Mouse (Mus musculus): ENCODE data around the gene Oprl1. TPM values are rescaled to one million over a fixed set of nuclear protein-coding genes. Genes with fewer than 3 reads are reported as not detected.

The Oprl1 gene
- 26.4 and 34.4 TPM in 2 replicates for polyA plus RNA-seq (2012; rRNA removed)

DNA sequence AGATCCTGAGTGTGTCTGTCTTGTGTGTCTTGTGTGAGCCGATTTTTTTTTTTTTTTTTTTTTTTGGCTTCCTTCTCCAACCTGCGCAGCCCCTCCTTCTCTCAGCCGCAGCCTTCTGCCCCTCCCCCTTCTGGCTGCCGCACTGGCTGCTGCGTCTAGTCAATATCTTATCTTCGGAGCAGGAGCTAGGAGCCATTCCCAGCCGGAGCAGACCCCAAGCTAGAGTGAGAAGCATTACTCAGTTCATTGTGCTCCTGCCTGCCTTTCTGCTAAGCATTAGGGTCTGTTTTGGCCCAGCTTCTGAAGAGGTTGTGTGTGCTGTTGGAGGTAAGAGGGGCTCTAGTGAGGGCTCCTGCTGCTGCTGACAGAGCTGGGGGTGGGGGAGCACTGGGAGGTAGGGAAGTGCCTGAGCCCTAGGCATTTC lies at the start of gene Oprl1:
Gene Oprl1 (plus strand): TSS at position 114 of the 424 bp plus-strand sequence.
- peak in 1 of 2 experiments; percentile 79 for DNase-seq (ENCODE audit: extremely low spot score in 1 of 2, low spot score in 1 of 2)

DNA sequence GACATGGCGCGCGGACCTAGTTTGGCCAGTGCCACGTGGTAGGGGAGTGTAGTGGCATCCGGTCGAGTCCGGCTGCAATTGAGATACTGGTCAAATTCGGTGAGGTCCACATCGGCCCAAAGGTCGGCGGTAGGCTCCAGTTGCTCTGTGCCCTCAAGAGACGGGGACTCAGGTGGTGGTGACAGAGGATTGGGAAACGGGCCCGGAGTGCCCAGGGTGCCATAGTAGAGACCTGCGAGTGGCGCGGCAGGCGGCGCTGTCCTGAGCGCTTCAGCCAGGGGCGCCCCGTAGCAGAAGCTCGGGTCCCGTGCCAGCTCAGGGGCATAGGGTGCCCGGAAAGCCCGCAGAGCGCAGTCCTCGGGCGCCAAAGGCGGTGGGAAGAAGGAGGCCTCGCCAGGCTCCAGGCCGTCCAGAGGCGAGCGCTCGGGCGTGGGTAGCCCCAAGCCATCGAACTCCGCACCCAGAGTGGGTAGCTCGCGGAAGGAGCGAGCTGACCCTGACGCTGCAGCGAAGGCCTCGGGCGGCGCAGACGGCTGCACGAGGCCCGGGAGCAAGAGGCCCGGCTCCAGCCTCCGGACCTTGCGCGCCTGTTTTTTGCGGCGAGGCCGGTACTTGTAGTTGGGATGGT lies 44.4 kb upstream of the Oprl1 start:
- DNase-seq (ENCODE audit: extremely low spot score in 1 of 2, low spot score in 1 of 2): no peak

DNA sequence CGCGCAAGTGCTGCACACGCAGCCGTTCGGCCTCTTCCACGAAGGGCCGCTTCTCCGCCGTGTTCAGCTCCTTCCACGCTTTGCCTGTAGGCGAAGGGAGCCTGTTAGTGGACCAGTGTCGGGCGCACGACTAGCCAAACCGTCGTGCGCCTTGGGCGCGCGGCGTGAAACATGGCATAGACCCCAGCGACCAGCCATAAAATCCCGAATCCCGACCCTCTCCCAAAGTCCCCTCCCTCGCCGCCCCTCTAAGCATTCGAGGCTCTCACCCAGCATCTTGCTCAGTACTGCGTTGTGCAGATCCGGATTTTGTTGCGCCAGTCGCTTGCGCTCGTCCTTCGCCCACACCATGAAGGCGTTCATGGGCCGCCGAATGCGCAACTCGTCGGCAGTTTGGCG lies 43.9 kb upstream of the Oprl1 start:
- no peak for DNase-seq (ENCODE audit: extremely low spot score in 1 of 2, low spot score in 1 of 2)

DNA sequence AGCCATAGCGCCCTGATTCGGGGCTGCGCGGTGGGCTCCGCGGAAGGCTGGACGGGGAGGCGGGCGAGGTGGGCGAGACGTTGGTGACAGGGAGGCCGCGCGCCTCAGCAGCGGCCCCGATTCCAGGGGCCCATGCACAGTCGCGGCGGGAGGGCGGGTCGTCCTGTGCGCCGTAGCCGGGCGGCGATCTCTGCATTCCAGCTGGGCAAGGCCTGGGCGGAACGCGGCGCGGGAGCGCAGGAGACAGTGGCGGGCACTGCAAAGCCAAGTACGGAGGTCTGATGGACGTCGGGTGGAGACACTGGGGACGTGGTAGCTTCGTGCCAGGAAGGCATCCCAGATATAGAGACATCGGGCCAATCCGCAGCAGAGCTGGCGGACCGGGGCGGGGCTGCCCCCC lies 43.5 kb upstream of the Oprl1 start, which contains the start of gene Sox18:
Gene Sox18 (minus strand): TSS at position 315 of the 400 bp plus-strand sequence.
- DNase-seq (ENCODE audit: extremely low spot score in 1 of 2, low spot score in 1 of 2): no peak

DNA sequence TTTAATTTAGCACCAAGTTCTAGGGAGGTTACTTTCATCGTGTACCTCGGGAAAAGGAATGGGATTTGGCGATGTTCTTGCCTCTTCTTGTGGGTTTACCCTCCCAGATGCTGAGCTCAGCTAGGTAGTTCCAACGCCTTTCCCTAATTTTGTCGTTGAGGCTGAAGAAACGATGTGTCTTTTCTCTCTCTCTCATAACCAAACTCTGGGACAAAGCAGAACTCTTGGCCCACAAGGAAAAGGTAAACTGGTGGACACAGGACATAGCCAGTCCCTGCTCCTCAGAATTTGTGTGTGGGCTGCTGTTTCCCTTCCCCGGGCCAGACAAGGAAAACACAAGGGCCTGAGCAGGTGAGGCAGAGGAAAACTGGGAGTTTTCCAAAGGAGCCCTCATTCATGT lies 42.8 kb upstream of the Oprl1 start:
- no peak for DNase-seq (ENCODE audit: extremely low spot score in 1 of 2, low spot score in 1 of 2)

DNA sequence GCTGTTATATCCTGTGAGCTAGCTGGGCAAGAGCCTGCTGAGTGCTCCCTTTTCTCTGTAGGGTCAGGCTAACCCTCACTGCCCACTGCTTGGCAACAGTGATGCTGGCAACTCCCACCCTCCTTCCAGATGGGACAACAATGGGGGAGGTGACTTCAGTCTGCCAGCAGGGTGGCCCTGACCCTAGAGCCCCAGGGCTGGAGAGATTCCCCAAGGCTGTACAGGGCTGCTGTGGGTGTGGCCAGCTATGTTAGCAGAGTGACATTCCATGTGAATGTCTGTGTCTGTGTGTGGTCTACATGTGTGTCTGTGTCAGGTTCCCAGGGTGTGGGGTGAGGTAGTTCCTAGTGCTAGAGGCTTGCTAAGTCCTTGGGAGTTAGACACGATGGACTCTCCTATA lies 41.3 kb upstream of the Oprl1 start:
- no peak for DNase-seq (ENCODE audit: extremely low spot score in 1 of 2, low spot score in 1 of 2)

DNA sequence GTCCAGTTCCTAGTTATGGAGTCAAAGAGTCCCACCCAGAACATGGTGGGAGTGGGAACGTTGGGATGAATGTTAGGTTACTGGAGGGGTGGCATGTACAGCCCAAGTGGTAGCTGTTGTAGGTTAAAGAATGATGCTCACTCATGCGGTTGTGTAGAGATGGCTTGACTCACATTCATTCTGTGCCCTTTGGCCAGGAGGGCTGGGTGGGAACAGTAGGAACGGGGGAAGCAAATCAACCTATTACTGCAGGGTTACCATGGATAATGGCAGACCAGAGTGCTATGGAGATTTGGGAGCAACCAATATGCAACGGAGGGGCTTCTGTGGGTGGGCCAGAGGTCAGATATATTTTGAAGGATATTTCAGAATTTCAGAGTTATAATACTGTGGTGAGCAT lies 39.9 kb upstream of the Oprl1 start:
- DNase-seq (ENCODE audit: extremely low spot score in 1 of 2, low spot score in 1 of 2): no peak

DNA sequence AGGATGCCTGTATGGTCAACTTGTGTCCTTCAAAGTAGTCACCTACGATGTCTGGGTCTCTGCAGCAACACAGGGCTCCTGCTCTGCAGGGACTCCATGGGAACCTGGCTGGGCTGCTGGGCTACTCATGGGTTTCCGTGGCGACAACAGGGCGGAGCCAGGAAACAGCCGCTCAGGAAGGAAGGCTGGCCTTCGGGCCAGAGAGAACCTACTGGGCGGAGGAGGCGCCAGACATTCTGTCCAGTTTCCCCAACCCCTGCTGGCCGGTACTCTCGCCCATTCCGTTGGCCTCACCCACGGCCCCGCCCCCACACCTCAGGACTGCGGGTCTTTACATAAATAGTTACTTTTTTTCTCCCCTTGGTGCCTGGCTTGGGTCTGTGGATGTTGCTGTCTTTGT lies 39.4 kb upstream of the Oprl1 start:
- no peak for DNase-seq (ENCODE audit: extremely low spot score in 1 of 2, low spot score in 1 of 2)

DNA sequence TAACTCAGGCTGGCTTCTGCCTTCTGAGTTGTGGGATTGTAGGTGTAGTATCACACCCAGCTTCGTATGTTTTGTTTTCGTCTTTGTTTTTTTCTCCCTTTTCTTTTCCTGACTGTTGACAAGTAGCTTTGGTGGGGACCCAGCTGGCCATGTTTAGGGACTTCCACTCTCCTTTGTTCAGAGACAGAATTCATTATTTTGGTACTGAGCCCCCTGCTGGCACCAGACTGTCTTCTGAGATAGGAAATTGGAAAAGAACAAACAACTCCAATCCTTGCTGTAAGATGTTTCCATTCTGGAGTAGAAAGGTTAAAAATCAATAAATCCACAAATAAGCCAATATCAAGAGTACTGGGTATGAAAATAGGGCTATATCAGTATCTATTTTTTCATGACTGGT lies 38.4 kb upstream of the Oprl1 start:
- no peak for DNase-seq (ENCODE audit: extremely low spot score in 1 of 2, low spot score in 1 of 2)

DNA sequence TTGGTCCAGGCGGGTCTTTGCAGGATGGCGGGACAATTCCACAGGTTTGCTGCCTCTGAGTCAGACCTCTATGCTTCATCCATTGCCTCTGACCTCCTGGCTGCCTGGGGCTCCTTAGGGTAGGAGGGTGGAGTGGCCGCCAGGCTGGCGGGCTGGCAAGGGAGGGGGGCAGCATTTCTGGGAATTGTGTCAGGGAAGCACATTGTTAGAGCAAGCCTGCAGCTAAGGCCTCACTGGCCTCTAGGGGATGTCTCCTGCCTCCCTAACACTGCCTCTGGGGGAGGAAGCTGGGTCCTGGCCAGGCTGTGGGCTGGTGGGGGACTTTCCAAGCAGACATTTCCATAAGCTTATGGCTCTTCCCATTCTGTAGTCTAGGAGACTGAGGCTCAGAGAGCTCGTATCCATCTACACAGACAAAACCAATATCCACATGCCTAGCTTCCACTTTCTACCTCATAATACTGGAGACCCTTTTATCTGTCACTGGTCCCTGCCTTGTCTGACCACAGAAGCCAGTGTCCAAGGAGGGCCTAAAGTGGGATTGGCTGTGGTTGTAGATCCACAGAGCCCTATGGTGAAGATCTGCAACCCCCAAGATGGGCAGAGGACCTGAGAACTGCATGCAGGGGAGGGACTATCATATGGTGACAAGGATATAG lies 37.6 kb upstream of the Oprl1 start:
- DNase-seq (ENCODE audit: extremely low spot score in 1 of 2, low spot score in 1 of 2): no peak

DNA sequence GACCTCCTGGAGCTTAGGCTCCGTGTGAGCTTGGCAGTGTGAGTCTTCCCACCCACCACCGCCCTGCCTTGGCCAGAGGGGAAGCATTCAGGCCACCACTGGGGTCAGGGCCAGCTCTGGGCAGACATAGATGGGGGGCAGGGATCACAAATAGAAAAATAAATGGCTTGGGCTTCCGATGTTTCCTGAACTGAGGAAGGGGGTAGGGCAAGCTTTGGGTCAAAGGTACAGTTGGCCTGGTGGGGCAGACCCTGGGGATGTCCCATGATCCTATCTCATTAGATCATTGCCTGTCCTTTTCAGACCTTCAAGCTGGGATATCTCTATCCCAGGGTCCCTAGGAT lies 37.1 kb upstream of the Oprl1 start:
- DNase-seq (ENCODE audit: extremely low spot score in 1 of 2, low spot score in 1 of 2): no peak

DNA sequence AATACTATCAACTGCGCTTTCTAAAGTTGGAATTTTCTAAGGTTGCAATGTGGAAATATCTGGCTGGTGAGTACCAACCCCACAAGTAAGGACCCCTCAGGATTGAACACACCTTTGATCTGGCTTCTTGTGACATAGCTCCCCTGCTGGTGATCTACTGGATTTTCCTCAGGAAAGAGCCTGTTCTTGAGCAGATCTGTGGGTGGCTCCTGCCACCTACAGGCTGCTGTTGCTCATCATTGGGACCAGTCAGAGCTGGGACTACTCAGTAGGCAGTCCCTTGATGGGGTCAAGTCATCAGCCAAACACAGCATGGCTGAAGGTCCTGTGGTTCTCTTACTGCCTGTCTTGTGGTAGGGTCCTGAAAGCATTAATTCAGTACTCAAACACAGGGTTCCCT lies 36.0 kb upstream of the Oprl1 start:
- peak; percentile 69 to 87 for DNase-seq (ENCODE audit: extremely low spot score in 1 of 2, low spot score in 1 of 2)

DNA sequence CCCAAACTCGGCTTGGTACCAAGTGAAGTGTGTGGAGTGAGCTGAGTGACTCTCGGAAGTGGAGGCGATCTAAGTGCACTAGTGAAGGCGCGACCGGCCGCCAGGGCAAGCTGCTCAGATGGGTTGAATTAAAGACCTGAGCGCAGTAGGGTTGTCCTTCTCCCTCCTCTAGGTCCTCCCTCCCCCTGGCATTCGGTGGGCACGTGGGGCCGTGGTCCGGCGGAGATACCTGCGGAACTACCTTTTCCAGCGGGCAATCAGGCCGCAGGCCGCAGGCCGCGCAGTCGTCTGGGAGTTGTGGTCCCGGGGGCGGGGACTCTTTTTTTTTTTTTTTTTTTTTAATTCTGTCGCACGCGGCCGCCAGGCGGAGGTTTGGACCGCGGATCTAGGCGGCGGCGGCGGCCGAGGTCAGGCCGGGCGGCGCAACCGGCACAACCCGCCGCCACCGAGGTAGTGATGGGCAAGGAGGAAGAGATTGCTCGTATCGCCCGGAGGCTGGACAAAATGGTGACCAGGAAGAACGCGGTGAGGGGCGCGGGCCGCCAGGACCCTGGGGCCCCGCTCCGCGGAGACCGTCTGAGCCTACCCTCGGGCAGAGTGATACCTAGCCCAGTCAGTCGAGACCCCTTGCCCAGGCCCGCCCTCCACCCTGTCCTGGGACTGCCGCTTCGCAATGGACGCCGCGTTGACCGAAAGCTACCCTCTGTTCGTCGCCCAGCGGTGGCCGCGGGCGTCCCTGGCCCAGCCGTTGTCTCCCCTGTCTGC lies 34.7 kb upstream of the Oprl1 start, which contains the start of gene Tcea2:
Gene Tcea2 (plus strand): TSS at position 360 of the 765 bp plus-strand sequence.
- DNase-seq (ENCODE audit: extremely low spot score in 1 of 2, low spot score in 1 of 2): peak in 1 of 2 experiments; percentile 73

DNA sequence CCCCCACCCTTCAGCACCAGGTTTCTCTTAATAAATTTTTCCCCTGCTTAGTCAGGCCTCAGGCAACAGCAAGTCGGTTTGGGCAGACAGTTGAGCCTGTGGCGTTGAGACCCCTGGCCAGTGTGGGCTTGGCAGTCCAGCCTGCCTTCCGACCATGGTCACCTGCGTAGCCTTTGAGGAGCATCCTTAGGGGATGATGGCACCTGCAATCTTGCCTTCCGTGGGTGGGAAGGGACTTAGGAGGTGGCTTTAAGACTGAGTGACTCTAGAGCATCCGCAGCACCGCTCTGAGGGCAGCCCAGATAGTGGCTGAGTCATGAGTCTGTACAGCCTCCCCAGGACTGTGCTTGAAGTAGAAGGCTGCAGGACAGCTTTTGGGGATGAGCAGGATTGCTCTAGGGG lies 34.1 kb upstream of the Oprl1 start:
- no peak for DNase-seq (ENCODE audit: extremely low spot score in 1 of 2, low spot score in 1 of 2)

DNA sequence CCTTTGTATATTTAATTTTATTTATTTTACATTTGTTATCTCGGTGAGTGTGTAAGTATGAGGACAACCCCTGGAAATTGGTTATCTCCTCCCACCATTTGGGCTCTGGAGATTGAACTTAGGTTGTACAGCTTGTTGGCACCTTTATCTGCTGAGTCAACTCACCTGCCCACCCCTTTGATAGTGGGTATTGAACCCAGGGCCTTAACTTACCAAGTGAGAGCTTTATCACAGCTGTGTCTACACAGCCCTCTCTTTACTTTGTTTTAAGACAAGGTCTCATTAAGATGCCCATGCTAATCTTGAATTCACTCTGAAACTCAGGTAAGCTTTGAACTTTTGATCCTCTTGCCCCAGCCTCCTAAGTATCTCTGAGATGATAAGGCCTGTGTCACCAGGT lies 32.8 kb upstream of the Oprl1 start:
- DNase-seq (ENCODE audit: extremely low spot score in 1 of 2, low spot score in 1 of 2): no peak

DNA sequence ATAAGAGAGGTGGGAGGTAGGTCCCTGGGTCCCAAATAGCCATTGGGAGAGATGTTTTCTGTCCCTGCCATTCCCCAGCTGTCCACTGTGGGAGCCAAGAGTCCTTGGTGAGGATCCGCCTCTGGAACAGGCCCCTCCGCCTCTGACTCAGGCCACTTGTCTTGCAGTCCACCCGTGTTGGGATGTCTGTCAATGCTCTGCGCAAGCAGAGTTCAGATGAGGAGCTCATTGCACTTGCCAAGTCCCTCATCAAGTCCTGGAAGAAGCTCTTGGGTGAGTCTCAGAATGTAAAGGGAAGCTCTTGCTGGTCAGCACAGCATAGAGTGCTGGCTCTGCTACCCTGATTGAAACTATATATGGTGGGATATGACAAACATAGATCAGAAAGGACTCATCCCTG lies 31.4 kb upstream of the Oprl1 start:
- DNase-seq (ENCODE audit: extremely low spot score in 1 of 2, low spot score in 1 of 2): no peak

DNA sequence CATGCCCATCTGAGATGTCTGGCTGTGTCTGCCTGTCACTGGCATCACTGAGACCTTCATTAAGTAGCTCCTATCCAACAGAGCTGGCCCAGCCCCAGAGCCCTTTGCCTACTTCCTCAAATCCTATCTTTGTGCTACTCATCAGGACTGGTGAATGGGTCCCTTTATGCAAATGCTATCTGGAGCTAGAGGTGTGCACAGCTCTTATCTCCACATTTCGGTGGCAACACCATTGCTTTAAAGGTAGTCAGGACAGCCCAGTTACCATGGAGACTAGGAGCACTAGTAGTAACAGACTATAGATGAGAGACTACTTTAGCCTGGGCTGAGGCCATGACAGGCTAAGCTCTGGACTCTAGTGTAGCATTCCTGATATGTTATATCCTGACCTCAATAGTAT lies 30.1 kb upstream of the Oprl1 start:
- DNase-seq (ENCODE audit: extremely low spot score in 1 of 2, low spot score in 1 of 2): no peak

DNA sequence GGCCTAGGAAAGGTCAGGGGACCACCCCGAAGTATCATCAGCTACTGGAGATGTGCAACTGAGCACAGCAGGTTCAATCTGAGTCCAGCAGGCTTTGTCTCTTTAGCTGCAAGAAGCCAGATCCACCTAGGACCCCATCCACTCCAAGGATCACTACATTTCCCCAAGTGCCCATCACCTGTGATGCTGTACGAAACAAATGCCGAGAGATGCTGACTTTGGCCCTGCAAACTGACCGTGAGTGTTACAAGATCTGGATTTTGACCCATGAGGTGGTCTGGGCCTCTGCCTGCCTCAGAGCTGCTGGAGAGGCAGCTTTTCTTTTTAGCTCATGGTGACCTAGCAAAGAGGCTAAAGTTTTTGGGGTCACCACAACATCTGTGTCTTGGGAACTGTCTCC lies 29.1 kb upstream of the Oprl1 start:
- DNase-seq (ENCODE audit: extremely low spot score in 1 of 2, low spot score in 1 of 2): no peak

DNA sequence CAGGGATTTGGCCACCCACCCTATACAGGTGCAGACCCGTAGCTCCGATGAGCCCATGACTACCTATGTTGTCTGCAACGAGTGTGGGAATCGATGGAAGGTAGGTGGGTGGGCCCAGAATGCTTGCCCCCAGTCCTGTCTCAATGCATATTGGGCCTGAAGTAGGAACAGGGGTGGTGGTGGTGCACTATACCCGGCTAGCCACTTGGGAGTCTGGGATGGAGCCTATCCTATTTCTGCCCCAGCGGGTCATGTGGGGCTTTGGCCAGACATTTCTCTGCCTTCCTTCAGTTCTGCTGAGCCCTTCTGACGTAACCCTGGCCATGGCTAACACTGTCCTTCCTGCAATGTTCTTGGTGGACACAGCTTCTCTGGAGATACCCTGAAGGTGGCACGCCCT lies 27.2 kb upstream of the Oprl1 start:
- no peak for DNase-seq (ENCODE audit: extremely low spot score in 1 of 2, low spot score in 1 of 2)

DNA sequence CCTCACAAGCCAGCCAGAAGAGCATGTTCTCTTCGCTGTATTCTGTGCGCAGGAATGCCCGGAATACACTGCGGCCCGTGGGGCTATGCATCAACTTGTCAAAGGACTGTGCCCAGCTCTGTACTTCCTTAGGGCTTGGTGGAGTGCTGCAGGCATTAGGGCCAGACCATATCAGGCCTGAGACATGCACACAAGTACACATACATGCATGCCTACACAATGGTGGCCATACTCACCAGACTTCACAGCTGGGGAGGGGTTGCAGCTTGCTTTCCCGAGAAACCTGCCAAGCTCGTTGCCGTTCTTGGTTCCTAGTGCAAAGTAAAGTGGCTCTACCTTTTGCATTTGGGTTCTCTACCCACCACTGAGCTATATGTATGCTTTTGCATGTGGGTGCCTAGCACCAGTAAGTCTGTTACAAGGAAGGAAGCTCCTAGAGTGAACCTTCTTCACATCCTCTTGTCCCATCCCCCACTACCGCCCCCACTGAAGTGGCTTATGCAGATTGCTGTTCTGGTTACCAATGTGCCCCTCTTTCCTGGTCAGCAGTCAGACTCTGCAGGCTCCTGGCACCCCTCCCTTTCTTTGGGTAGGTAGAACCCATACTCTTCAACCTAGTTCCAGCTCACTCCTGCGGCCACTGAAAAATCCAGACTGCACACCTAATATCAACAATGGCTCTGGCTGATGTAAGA lies 25.2 kb upstream of the Oprl1 start:
- DNase-seq (ENCODE audit: extremely low spot score in 1 of 2, low spot score in 1 of 2): no peak

DNA sequence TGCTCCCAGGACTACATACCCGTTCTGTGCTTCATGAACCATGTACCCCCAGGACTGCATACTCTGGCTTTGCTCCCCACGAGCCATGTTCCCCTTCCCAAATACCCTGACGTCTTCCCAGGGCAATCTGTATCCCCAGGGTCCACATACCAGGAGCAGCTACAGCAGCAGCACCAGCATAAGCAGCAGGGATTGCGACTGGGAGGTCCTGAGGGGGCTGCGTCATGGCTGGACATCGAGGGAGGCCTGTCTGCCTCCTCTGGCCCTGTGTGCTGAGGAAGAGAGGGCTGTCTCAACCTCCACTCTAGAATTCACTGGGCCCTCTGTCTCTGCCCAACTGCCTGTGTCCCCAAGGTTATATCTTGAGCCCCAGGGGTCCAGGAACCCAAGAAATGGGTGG lies 23.7 kb upstream of the Oprl1 start:
- no peak for DNase-seq (ENCODE audit: extremely low spot score in 1 of 2, low spot score in 1 of 2)
